Mouse (Mus musculus) hematopoietic stem cell, adult 5-6 weeks (primary cell): ENCODE measurements around the gene M6pr. TPM values are rescaled to one million over a fixed set of nuclear protein-coding genes. Genes with fewer than 3 reads are reported as not detected.

ENCODE experiments used
- ATAC-seq, 2 experiments: fragments of 125-278 bp in 1 of 2; replicated peaks in 1 of 2; 2 replicates each; pipeline ENCODE4 v1.8.0; 2016 to 2017; ENCODE audit warnings: inconsistent platforms in 2 of 2, mild to moderate bottlenecking in 2 of 2, moderate number of reproducible peaks in 2 of 2, low read depth in 1 of 2, moderate TSS enrichment in 1 of 2; ENCODE audit not compliant: low FRiP score in 2 of 2, poor library complexity in 2 of 2, severe bottlenecking in 2 of 2, insufficient read depth in 1 of 2, low TSS enrichment in 1 of 2
- total RNA-seq: library from RNA; stranded (forward); fragments of 172-1452, 232-1000 nt; gene quantifications from 2 replicates; pipeline ENCODE4 v1.2.3, GENCODE M21; 2017

The M6pr gene
- total RNA-seq, 1 experiment from 2014 or later, result 253 TPM

DNA sequence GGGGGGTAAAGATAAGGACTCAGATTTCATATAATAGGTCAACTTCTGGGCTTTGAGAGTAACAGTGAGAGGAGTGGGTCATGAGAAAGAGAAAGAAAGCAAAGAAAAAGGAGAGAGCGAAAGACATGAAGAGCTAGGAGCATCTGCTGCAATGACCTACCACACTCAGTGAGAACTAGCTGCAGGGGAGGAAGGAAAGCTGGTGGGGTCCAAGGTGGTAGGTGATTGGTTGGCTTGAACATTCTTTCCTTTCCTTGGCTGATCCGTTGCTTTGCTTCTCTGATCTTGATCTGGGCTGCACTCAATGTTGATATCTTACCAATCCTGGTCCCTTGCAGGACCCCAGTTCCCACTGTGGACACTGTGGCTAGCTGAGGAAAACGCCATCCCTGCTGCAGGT, 58.5 kb downstream of the M6pr start:
- no peak for ATAC-seq

Other genes starting within 250 kb of the M6pr start
- gene Klrg1, start 25.8 kb upstream of the M6pr start, total RNA-seq, result not detected in 2 replicates
- gene Phc1, start 31.8 kb downstream of the M6pr start, total RNA-seq, result 19.4 and 23.6 TPM in 2 replicates
- not detected in 2 replicates for gene Rimklb, start 190.0 kb downstream of the M6pr start, total RNA-seq
- gene Mfap5, start 197.1 kb downstream of the M6pr start, total RNA-seq, result not detected in 2 replicates
- not detected in 2 replicates for gene Aicda, start 245.1 kb downstream of the M6pr start, total RNA-seq